Mouse (Mus musculus) adrenal gland, adult 8-10 months (tissue): ENCODE results near the gene Macrod2. TPM values are rescaled to one million over a fixed set of nuclear protein-coding genes. Genes with fewer than 3 reads are reported as not detected.
A peak's percentile ranks its signal among the peaks of the same experiment; 100 is the strongest.

Source experiments
- DNase-seq: peaks from one replicate; pipeline ENCODE4 v3.0.0; 2022
- total RNA-seq, 4 experiments: library from RNA; stranded (reverse); gene quantifications; 2 replicates each; pipeline ENCODE4 v1.2.4; 2022

Macrod2 gene
- total RNA-seq, 4 experiments from 2014 or later, result 5.2 to 11.9 (median 7.8) TPM

DNA sequence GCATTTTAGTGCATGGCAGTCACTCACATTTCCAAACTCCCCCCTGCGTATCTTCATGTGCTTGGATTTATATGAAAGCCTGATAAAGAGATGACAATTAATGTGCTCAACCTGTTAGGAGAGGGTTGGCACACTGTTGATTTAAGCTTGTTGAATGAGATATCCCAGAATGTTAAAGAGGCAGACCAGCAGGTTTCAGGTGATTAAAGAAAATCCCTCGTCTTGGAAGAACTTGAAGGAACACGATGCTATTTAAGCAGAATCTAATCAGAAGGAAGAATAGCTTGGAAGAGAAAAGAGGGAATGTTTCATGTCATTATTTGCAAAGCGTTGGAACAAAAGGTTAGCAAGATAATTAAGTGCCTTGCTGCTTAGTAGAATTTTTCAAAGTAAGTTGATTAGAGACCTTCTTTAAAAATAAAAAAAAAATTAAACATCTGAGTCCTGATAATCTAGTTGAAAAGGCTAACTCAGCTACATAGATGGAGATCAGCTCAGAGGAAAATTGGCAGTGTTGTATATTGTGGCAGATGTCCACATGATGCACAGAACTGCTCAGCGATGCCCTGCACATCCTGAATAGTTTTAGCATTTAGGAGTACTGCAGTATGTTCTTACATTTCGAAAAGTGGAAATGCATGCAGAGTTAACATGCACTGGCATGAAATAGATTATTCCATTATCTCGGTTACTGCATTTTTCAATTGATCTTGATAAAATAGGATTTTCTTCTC, 518.7 kb downstream of the Macrod2 start:
- DNase-seq, result no peak

DNA sequence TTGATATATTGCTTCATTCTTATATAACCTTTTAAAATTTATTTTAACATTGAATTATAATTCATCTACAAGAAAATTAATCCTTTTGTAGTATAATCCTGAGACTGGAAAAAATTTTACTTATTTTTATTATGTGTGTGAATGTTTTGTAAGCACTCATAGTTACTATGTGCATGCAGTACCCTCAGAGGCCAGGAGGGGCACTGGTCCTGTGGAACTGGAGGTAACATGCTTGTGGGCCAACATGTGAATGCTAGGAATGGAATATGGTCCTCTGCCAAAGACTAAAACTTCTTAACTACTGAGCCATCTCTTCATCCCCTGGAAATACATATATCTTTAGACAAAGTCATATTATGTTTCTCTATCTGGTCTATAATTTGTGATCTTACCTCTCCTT, 531.8 kb downstream of the Macrod2 start:
- DNase-seq, result no peak

DNA sequence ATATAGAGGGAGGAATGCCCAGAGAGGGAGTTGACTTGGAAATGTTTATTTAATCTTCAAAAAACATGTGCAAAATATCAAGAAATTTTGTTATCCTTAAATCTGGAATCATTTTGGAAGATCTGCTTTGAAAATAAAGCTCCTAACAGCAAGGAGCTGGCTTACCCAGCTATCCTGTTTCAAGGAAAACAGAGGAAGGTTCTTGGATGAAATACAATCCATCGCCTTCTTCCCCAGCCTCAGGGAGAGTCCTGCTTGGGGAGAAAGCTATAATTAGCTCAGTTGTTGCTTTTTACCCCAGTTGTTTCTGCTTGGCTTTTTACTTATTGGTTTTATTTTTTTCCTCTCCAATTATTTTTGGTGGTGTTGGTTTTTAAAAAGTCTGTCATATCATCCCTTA, 539.4 kb downstream of the Macrod2 start:
- DNase-seq, result no peak

DNA sequence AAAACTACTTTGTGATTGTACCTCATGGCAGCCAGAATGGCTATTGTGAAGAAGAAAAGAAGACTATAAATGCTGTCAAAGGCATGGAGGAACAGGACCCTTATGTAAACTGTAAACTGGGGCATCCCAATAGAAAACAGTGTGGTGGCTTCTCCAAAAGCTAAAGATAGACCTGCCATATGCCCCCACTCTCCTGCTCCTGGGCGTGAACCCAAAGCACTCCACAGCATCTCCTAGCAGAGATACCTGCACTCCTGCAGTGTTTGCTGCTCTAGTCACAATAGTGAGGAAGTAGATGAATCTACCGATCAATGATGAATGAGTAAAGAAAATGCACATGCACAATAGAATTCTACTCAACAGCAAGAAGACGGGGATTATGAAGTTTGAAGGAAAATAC, 554.4 kb downstream of the Macrod2 start:
- no peak for DNase-seq

DNA sequence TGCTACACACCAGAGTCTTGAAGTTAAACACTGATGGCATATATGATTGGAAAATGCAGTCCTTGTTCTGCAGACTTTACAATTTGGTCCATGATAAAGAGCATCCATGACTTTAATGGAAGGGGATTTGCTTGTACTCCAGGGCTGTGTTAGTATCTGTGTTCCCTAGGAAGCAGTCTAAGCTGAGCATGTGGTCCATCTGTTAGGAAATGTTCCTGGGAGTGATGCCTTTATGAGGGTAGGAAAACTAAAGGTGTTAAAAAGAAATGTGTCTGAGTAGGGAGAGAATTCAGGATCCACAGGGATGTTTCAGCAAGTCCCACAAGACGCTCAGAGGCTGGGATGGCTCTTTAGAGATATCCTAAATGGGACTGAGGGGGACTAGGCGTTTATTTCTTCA, 564.1 kb downstream of the Macrod2 start:
- DNase-seq, result no peak

DNA sequence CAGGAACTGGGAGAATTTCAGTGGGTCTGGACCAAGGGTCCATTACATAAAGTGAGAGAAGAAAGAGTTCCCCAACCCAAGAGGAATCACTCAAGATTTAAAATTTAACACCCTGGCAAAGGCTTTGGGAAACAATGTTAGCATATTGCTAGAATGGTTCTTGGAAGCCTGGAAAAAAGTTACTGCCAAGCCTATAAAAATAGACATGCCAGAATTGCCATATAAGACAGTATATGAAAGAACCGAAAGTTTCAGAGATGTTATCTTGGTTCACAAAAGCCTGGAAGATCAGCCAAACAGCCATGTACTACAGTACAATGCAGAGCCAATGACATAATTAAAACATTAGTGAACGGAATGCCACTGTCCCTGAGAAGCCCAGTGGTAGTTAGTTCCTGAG, 575.1 kb downstream of the Macrod2 start:
- no peak for DNase-seq

DNA sequence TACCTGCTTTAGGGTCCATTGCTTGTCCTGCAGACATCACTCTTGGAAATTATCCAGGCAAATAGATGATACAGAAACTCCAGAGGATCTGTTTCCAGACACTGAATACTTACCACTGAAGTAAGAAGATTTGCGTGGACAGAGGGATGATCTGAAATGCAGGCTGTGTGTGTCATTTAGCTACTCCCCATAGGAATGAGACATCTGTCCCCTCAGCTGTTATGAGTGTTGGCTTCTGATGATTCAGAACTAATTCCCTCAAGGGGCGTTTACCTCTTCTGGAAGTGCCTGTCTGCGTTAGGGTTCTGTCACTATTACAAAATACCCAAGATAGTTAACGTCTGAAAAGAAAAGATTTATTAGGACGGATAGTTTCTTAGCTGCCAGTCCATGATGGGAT, 576.7 kb downstream of the Macrod2 start:
- no peak for DNase-seq

DNA sequence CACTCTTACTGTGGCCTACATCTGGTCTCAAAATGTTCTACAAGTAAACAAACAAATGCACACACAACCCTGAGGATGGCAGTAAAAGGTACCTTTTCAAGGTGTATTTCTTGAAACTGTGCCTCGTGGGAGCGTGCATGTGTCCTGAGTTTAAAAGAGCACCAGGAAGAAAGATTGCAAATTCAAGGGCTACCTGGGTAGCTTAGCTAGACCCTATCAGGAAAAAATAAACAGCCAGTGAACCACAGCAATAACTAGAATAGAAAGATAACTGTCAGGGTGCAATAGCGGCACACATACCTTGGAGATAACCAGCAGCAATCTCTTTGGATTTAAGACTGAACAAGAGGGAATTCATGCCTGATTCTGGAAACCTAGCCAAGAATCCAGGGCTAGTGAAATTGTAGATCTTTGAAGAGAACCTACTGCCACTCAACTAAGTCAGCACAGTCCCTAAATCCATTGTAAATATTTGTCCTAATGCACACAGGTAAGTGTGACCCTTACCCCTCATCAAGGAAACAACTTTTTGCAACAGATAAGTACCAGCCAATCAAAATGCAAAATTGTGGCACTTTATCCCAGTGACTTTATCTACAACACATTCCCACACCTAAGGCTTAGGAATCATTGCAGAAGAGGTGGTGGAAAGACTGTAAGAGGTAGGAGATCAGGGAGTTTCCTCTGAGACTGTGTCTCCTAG, 590.7 kb downstream of the Macrod2 start:
- DNase-seq, result no peak

DNA sequence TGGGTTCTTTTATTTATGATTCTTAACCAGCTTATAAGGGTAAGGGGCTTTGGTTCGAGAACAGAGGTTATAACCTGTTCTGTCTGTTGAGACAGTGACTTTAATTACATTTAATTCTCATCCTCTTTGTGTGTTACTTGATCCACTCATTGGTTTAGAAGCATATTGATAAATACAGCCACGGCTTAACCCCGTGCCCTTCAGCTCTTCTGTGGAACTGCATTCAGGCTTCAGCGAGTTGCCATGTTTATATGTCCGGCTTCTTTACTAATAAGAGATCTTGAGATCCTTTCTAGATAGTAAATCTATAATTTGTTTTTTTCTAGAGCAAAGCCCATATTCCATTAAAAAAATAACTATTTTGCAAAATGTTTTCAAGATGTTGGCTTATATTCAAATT, 608.7 kb downstream of the Macrod2 start:
- DNase-seq, result no peak

DNA sequence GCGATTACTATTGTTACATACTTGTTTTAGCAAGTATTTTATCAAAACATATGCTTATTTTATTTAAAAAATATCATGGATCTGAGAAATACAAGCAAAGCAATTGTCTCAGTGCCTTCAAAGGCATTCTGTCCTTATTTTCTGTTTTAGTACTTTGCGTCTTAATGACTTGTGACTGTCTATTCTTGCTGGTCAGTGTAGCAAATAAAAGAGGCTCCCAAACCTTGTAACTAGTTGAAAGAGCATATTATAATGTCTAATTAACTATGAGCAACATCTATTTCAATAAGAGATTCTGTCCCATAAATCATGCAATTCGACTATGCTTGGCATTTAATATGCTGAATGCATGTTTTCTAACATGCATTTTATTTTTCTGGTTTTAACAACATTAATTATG, 609.2 kb downstream of the Macrod2 start:
- DNase-seq, result no peak

DNA sequence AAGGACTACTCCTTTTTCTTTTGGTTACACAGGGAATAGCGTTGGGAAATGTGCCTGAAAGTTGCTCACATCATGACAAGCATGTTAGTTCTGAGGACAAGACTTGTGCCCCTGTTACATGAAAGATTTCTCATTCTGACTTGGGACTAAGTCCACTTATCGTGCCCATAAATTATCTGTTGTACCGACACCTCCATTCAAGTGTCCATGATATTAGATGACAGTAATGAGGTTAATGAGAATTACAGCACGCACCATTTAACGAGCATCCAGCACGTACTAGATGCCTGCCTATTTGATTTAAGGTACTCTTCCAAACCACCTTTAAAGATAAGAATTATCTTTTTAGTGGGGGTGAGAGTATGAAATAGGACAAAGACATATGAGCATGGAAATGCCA, 610.5 kb downstream of the Macrod2 start:
- no peak for DNase-seq

DNA sequence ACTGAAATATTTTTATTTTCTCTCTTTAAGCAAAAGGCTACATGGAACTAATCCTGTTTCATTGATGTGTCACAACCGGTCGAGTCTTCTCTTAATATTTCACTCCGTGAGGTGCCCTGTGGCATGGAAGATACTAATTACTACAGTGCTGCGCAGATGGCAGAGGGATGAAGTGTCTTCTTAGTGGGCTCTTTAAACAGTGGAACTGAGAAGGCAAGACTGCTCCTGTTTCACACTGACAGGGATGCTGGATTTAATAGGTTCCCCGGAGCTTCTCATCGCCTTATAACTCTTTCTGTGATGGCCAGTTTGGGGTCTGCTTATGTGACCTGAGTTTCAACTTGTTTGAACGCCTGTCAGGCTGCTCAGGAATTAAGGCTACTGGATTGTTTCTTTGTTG, 612.6 kb downstream of the Macrod2 start:
- DNase-seq, result no peak

DNA sequence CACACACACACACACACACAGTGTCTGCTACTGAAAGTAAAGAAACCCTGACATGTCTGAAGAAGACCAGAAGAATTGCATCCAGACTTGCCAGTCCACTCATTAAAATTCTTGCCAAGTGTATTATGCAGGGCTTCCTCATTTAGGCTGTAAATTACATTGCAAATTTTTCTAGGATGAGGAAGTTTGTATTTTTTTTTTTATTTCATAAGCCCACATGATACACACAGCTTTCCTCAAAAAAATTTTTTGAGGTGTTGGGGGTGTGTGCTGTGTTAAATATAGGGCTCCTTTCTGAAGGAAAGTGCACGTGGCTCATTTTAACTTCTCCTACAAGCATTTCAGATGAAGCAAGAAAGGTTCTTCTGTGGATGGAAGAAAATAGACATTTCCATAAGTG, 613.3 kb downstream of the Macrod2 start:
- DNase-seq, result no peak

DNA sequence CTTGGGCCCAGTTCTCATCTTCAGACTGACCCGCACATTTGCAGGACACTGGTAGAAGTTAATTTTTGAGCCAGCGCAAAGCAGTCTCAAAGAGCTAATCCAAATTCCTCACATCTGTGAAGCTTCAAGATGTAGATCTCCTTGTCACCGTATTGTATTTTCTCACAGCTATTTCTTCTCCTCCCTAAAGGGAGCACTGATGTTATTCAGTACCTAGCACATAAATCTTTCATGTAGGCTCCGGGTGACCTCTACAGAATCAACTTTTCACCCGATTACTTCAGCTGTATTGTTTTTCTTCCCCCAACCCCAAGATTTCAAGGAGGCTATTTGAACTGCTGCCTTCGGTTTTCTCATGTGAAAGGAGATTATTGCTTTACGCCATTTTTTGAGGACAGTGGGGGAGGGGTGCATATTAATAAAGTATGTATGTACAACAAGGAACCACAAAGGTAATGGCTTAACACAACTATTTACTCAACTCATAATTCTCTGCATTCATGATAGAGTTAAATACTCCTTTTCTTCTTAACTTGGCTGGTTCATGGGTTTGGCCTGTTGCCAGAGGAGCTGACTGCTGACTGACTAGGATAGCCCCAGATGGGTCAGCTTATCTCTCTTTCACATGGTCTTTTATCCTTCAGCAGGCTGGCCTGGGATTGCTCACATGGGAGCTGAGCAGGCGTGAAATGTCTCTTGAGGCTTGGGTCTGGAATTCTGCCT, 618.5 kb downstream of the Macrod2 start:
- peak; percentile 7 for DNase-seq

DNA sequence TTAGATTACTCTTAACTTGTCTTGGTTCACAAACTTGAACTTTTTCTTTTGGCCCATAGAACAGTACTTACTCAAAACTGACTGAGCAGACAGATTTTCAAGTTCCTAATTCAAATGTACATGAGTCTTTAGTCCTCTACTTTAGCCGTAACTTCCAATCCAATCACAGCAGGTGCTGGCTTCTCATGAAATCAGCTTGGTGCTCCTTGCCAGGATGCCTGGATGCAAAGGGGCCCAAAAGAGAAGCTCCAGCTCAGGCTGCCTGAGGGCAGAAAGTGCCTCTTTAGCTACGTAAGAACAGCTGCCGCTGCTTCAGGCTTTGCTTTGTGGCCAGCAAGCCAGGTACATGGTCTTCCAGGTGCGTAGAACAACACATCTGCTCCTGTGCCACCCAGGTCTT, 627.9 kb downstream of the Macrod2 start:
- DNase-seq, result no peak

DNA sequence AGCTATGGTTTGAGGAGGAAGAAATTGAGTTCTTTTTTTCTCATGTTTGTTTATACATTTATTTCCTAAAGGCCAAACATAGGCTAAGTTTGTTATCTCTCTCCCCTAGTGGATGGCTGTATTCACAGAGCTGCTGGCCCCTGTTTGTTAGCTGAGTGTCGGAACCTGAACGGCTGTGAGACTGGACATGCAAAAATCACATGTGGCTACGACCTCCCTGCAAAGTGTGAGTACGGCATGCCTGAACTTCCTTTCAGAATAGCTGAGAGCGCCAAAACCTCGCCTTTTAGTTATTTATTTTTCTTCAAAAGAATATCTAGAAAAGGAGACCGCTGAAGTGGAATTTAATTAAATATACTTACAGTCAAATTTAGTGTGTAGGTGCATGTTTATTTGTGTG, 628.8 kb downstream of the Macrod2 start:
- DNase-seq, result no peak

DNA sequence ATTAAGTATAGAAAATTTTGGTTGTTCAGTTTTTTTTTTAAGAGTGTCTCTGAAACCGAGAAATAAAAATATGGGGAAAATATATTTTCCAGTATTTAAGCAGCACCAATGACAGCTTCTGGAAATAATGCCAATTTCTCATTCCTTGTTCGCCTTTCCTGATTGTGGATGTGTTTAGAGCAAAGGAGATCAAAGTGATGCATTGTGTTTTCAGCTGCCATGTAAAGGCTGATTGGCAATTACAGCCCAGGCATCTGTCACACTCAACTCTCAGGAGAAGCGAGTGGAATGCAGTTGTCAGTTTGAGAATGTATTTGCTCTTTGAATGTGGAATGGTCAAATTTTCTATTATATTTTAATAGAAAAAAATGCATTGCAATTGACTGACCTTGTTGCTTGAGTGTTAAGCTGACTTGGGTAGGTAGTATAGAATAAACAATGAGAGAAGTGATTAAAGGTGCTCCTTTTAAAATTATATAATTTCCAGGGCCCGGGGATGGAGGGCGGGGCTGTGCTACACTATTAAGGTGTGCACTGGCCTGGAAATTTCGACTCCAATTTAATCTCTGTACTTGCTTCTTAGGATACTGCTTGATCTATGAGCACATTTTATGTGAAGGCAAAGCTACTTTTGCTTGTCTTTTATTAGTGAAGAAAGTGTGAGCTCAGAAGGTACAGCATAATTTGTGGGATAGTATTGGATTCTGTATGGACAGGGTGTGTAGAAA, 629.4 kb downstream of the Macrod2 start:
- no peak for DNase-seq

DNA sequence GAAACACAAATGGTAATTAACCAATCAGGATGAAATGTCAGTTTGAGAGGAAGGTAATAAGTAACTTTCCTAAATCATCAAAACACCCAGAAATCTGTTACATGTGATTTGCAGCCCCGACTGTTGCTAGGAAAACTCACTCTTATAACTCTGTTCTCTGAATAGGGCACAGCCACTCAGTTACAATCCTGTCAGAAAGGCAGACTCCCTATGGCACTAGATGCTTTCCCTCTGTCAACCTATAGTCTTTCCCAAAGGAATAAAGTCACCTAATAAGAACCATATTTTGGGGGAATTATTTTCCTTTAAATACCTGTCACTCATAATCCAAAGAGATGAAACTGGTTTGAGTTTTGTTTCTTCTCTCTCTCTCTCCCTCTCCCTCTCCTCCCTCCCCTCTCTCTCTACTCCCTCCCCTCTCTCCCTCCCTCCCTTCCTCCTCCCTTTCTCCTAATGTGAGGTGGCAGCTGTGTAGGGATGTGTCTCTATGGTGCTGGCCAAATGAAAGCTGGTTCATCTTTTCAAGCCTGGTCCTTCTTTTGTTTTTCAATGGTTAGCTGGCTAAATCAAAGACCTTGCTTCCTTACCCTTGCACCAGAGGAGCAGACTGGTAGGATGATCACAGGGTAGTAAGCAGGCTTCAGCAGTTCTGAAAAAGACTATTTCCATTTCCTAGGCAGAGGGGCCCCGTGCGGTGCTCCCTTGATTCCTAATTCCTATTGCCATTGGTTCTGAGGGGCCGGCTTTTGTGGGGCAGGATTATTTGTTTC, 661.8 kb downstream of the Macrod2 start:
- DNase-seq, result no peak

DNA sequence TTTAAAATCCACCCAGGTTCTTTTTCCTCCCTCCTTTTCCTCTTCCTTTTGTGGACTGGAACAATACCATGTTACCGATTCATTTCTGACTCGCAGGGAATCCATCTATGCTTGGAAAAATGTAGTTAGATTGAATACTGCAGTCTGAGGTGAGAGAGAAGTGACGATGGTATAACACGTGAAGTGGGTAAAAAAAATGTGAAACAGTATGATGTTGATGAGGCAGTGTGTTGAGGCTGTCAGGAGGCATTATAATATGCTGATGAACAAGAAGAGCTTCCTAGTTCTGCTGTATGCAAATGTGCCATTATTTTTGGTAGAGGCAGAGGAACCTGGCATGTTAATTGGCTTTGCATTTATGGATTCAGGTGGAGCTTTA, 662.3 kb downstream of the Macrod2 start:
- no peak for DNase-seq

DNA sequence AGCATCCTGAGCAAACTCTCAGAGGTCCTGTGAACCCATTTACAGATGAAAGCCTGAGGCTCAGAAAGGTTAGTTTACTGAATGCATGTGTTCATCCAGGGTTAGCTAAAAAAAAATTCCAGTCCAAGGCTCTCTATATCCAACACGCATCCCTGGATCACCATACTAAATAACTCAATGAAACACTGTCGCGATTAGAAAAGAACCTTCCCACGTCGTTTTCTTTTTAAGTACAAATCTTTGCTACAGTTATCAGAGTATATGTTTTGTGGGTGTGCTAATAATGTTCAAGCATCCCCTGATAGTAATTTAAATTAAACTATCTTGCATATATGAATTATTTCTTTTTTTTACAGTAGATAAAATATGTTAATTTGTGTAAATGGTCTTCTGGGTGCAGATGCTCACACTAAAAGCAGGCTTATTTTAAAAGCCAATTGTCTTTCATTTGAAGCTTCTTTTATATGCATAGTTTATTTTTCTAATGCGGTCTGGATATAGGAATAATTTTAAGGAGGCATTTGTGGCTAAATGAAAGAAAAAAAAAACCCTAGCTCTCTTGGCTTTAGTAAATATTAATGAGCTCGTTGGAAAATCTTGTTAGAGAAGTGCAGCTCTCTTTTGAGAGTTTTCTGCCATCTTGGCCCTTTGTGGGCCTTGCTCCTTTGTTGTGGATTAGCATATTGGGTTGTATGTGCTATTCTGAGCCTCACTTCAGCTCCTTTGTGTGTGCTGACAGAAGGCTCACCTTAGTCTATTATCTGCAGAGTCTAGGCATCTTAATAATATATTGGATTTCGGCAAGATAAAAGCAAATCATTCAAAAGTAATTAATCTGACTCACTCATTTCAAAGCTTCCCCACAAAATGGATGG, 679.1 kb downstream of the Macrod2 start:
- no peak for DNase-seq

DNA sequence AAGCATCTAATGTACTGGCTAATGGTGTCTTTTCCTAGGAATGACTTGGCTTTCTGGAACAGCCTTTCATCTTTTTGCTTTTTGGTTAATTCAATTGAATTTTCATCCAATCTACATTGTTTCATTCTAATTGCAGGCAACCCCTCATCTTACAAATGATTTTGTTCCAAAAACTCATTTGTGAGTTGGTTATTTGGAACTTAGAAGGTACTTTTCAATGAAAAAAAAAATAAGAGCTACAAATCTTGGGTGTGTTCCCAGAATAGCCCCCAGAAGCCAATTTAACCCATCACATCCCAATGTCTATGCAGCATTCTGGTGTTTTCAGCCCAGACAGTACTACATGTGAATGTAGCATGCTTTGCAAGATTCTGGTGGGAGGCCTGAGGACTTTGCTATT, 683.1 kb downstream of the Macrod2 start:
- no peak for DNase-seq
